Mouse (Mus musculus) stomach, embryonic 14.5 days (tissue): ENCODE results near the gene Gadd45gip1. TPM values are rescaled to one million over a fixed set of nuclear protein-coding genes. Genes with fewer than 3 reads are reported as not detected.
A peak's percentile ranks its signal among the peaks of the same experiment; 100 is the strongest.

ENCODE experiments used
- ATAC-seq: fragments of 200-750 bp; cut with Nextera tagmentation; 2 replicates; pipeline ENCODE4 v1.8.0; 2017; ENCODE audit warnings: low read depth, moderate TSS enrichment; ENCODE audit not compliant: insufficient number of reproducible peaks, insufficient read depth, low FRiP score
- H3K27ac ChIP-seq: fragments of 300-500 bp; sonication (generic); 2 replicates; pipeline ENCODE4 v1.5.1; 2014; ENCODE audit warnings: mild to moderate bottlenecking, low read length, moderate library complexity, mixed read lengths
- H3K27me3 ChIP-seq: fragments of 300-500 bp; sonication (generic); 2 replicates; pipeline ENCODE4 v1.6.1; 2014; ENCODE audit warnings: low read length, control low read depth, mixed read lengths; ENCODE audit not compliant: control insufficient read depth, insufficient read depth
- H3K36me3 ChIP-seq: fragments of 300-500 bp; sonication (generic); 2 replicates; pipeline ENCODE4 v1.6.1; 2014; ENCODE audit warnings: mild to moderate bottlenecking, control low read depth, low read length, moderate library complexity, mixed read lengths; ENCODE audit not compliant: control insufficient read depth, insufficient read depth
- H3K4me1 ChIP-seq: fragments of 300-500 bp; sonication (generic); 2 replicates; pipeline ENCODE4 v1.6.1; 2014; ENCODE audit warnings: low read length, control low read depth, mixed read lengths; ENCODE audit not compliant: control insufficient read depth, insufficient read depth
- H3K4me2 ChIP-seq: fragments of 300-500 bp; sonication (generic); replicated peaks from 2 replicates; pipeline ENCODE4 v1.6.1; 2014; ENCODE audit warnings: low read depth, low read length, control low read depth
- H3K4me3 ChIP-seq: fragments of 300-500 bp; sonication (generic); 2 replicates; pipeline ENCODE4 v1.5.1; 2014; ENCODE audit warnings: low read depth, low read length, control low read depth
- H3K9ac ChIP-seq: fragments of 300-500 bp; sonication (generic); replicated peaks from 2 replicates; pipeline ENCODE4 v1.6.1; 2014; ENCODE audit warnings: low read depth, mild to moderate bottlenecking, control low read depth, low read length, moderate library complexity, mixed read lengths
- H3K9me3 ChIP-seq: fragments of 300-500 bp; sonication (generic); 2 replicates; pipeline ENCODE4 v1.6.1; 2016; ENCODE audit warnings: low read depth, low read length, control low read depth; ENCODE audit not compliant: control insufficient read depth
- WGBS: fragments of 180-500 bp; shearing (Covaris S2); extraction: QIAGEN DNeasy Blood & Tissue Kit; methylation state at CpG from one replicate; pipeline ENCODE4 v1.1.7; 2014; 5-methylcytosine and 5-hydroxymethylcytosine counted together
- polyA plus RNA-seq: library from polyadenylated mRNA; unstranded; fragments of >200 nt; fragmentation: Nextera tagmentation; extraction: Ambion mirVana; gene quantifications from 2 replicates; pipeline ENCODE4 v1.2.1, GENCODE M21; 2014

Gene Gadd45gip1
- 49.5 and 50.5 TPM in 2 replicates for polyA plus RNA-seq

- Histone ChIP-seq H3K27me3 (no peaks in the 10 kb centered on the region), H3K27ac (peak within 1 kb of the TSS; percentile 93), H3K4me1 (peaks cover 21% of the 10 kb centered on the region), H3K4me2 (peak within 1 kb of the TSS; percentile 51), H3K36me3 (peaks cover 27% of the 10 kb centered on the region), H3K4me3 (peak within 1 kb of the TSS; percentile 99), H3K9ac (peak within 1 kb of the TSS; percentile 92), H3K9me3 (no peaks in the 10 kb centered on the region)
- 73% methylated on average over 11 of the region's 11 CpGs for WGBS
- no peak for ATAC-seq
Measured at GRCm38 (mm10) chr8:84831490-84831889, at the start of gene Gadd45gip1. Gadd45gip1 (plus strand) TSS chr8:84831522.

GRCm38 (mm10) chr8:84781686-84782505 is 49.4 kb upstream of the Gadd45gip1 start:
- H3K9ac ChIP-seq = no peak overlapping the region
- 33% methylated on average over 5 of the region's 5 CpGs for WGBS

GRCm38 (mm10) chr8:84782680-84783079 is 48.6 kb upstream of the Gadd45gip1 start:
- no peaks in the 10 kb centered on the region; the same call in 1 of the 2 replicates for H3K36me3 ChIP-seq
- H3K4me2 ChIP-seq = no peak overlapping the region
- no peaks in the 10 kb centered on the region for H3K9me3 ChIP-seq
- no peak overlapping the region for H3K27ac ChIP-seq
- H3K4me3 ChIP-seq = no peak overlapping the region
- H3K4me1 ChIP-seq = peaks cover 45% of the 10 kb centered on the region
- 35% methylated on average over 10 of the region's 10 CpGs for WGBS
- no peak overlapping the region for H3K9ac ChIP-seq
- H3K27me3 ChIP-seq = peaks cover 77% of the 10 kb centered on the region
- no peak for ATAC-seq

More at GRCm38 (mm10) chr8:84781686-84782505, 49.4 kb upstream of the Gadd45gip1 start:
- Histone ChIP-seq H3K27me3 (peaks cover 73% of the 10 kb centered on the region), H3K9me3 (no peaks in the 10 kb centered on the region), H3K4me2 (no peak overlapping the region), H3K4me3 (no peak overlapping the region), H3K4me1 (peaks cover 41% of the 10 kb centered on the region), H3K27ac (no peak overlapping the region), H3K36me3 (no peaks in the 10 kb centered on the region; the same call in 1 of the 2 replicates)
- no peak for ATAC-seq

- 33% methylated on average over 11 of the region's 11 CpGs for WGBS
- peaks cover 77% of the 10 kb centered on the region for H3K27me3 ChIP-seq
- H3K4me1 ChIP-seq = peaks cover 46% of the 10 kb centered on the region
- no peak overlapping the region for H3K4me3 ChIP-seq
- H3K36me3 ChIP-seq = no peaks in the 10 kb centered on the region; the same call in 1 of the 2 replicates
- no peak overlapping the region for H3K27ac ChIP-seq
- no peak for ATAC-seq
- H3K9me3 ChIP-seq = no peaks in the 10 kb centered on the region
- no peak overlapping the region for H3K4me2 ChIP-seq
- no peak overlapping the region for H3K9ac ChIP-seq
Measured at GRCm38 (mm10) chr8:84783198-84783918, 48.0 kb upstream of the Gadd45gip1 start.

GRCm38 (mm10) chr8:84783919-84784581 is 47.3 kb upstream of the Gadd45gip1 start:
- ATAC-seq = no peak
- no peaks in the 10 kb centered on the region; the same call in 1 of the 2 replicates for H3K36me3 ChIP-seq
- no peaks in the 10 kb centered on the region for H3K9me3 ChIP-seq
- H3K4me3 ChIP-seq = peak overlapping the region; percentile 16; the same call in 1 of the 2 replicates
- peaks cover 73% of the 10 kb centered on the region for H3K27me3 ChIP-seq
- no peak overlapping the region for H3K9ac ChIP-seq
- H3K4me1 ChIP-seq = peaks cover 48% of the 10 kb centered on the region
- H3K27ac ChIP-seq = no peak overlapping the region
- WGBS = 10% methylated on average over 33 of the region's 33 CpGs
- peak overlapping the region; percentile 16 for H3K4me2 ChIP-seq

- H3K4me1 ChIP-seq = peaks cover 54% of the 10 kb centered on the region
- H3K9me3 ChIP-seq = no peaks in the 10 kb centered on the region
- peaks cover 67% of the 10 kb centered on the region for H3K27me3 ChIP-seq
- H3K4me2 ChIP-seq = peak overlapping the region; percentile 16
- no peak overlapping the region for H3K27ac ChIP-seq
- H3K9ac ChIP-seq = no peak overlapping the region
- 12% methylated on average over 48 of the region's 48 CpGs for WGBS
- no peak for ATAC-seq
- no peaks in the 10 kb centered on the region; the same call in 1 of the 2 replicates for H3K36me3 ChIP-seq
- H3K4me3 ChIP-seq = peak overlapping the region; percentile 16
Measured at GRCm38 (mm10) chr8:84784681-84785505, 46.4 kb upstream of the Gadd45gip1 start.

- Histone ChIP-seq H3K27me3 (peaks cover 64% of the 10 kb centered on the region), H3K9me3 (no peaks in the 10 kb centered on the region), H3K4me1 (peaks cover 53% of the 10 kb centered on the region), H3K9ac (no peak overlapping the region), H3K4me3 (no peak overlapping the region), H3K27ac (no peak overlapping the region), H3K4me2 (0 out of 2 replicates have a peak overlapping the region, but pooled peaks have one; percentile 8), H3K36me3 (no peaks in the 10 kb centered on the region; the same call in 1 of the 2 replicates)
- WGBS = 17% methylated on average over 11 of the region's 11 CpGs
- no peak for ATAC-seq
Measured at GRCm38 (mm10) chr8:84785506-84785755, 45.9 kb upstream of the Gadd45gip1 start.
